Mouse (Mus musculus) B cell, adult 2 months (primary cell): ENCODE results near the gene Arrb1.
A peak's percentile ranks its signal among the peaks of the same experiment; 100 is the strongest.

Source experiments
- DNase-seq, 2 experiments: peaks; one replicate each; pipeline ENCODE4 v3.0.0; 2022

The Arrb1 gene

DNA sequence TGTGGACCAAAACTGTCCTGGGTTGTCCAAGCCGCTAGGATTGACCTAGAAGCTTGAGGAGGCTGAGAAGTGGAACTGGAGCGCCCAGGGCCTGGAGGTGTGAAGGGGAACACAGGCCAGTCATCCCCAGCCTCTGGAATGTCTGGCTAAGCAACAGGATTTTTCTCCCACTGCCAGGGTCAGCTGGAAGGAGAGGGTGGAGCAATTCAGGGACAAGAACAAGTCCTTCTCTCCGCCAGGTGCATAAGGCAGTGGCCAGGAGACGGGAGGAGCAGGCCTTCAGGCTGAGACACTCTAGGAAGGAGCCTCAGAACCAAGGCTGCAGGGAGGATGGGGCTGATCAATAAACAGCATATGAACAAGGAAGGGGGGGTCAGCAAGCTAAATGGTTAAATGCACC, 3.2 kb downstream of the Arrb1 start:
- no peak for DNase-seq

DNA sequence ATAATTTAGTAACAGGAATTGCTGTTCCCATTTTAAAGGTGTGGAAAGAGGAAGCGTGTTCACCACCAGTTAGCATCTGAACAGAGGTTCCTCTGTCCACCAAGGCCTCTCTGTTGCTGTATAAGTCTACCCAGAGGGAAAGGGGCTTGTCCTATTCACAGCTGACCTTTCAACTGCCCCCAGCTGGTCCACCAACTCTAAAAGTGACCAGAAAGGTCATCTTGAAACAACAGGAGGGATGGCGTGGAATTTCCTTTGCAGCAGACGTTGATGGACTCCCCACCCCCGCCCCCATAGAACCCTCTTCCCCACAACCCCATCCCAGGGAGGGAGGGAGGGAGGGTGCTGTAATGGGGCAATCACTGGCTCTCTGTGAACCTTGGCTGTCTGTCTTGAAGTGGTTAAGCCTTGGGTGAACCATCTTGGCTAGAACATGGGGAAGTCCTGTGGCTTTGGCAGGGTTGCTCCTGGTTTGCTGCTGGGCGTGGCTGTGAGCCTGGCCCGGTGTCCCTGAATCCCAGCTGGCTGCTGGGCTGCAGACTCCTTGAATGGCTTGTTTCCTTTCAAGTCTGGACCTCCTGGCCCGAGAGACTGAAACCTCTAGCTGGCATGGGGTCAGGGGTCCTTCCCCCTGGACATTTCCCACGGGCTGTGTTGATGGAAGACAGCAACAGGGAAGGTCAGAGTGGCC, 4.1 kb downstream of the Arrb1 start:
- DNase-seq: no peak

DNA sequence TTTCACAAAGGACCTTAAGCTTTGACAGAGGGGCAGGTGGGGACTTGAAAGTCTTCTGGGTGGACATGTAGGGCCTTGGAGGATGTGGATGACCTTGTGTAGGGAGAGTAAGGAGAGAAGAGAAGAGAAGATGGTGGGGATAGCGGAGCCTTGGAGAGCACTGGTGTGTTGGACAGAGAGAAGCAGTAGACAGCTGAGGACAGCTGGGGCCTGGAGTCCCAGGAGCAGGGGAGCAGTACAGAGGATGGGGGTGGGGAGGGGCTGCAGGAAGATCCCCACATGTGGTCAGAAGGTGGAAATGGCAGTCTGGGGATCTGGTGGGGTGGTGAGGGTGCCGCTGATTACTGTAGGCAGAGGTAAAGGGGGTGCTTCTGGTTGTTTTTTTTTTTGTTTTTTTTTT, 4.8 kb downstream of the Arrb1 start:
- DNase-seq: no peak

DNA sequence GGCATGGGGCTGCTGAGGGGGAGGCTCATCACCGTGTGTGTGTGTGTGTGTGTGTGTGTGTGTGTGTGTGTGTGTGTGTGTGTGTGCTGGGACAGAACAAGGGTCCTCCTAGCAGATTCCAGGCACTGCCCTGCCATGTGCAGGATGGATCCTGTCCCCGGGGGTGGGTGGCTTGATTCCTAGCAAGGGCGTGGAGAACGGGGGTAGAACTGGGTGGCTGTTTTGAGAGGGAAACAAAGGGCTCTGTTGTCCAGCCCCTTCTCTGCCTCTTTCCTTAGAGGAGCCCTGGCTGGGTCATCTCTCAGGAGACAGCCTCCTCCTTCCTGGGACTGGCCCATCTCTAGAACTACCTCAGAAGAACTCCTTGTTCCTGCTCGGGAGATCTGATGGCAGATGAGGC, 5.9 kb downstream of the Arrb1 start:
- no peak for DNase-seq

DNA sequence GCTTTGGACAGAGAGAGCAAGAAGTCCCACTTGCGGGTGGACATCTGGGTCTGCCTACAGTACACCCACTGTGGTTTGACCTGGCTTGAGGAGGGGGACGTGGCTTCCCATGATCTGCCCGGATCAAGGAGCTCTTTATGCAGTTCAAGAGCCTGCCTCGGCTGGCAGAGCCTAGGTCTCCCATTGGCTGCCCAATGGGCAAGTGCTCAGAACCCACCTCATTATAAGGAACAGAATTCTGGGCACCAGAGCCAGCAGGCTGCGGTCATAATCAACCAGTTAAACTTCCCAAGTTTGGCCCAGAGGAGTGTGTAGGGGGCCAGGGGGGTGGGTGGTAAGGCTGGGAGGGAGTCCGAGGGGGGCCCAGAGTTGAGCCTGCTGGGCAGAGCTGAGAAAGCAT, 9.0 kb downstream of the Arrb1 start:
- DNase-seq: no peak

DNA sequence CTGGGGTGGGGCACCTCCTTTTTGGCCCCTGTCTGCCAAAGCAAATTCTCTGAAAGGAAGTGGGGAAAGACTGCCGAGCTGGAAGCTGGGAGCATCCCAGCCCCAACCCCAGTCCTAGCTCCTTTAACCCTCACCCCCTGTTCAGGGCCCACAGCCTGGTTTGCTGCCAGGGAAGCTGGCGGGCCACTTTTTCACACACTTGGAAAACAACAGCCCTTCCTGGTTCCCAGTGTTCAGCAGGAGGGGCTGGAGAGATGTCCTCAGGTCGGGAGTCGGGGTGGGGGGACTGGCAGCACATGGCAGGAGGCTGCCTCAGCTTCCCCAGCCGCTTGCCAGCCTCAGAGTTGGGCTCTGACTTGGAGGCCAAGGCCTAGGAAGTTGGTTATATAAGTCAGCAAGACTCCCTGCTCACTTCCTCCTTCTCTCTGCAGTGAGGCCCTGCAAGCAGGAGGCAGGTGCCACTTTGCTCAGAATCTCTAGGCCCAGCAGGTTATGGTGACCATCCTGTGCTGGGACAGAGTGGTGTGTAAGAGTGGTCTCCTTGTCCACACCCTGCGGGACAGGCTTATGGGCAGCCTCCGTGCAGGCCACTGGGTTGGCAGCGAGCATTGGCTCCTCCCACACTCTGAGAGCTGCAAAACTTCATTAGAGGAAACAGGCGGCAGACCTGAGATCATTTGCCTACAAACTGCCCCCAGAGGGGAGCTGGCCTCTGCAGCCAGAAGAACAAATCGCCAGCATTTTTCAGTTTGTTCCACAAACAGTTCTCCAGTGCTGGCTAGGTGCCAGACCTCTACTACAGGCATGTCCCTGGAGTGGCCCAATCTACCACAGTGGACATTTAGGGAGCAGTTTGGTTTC, 10.8 kb downstream of the Arrb1 start:
- DNase-seq: peak; percentile 68 to 73

DNA sequence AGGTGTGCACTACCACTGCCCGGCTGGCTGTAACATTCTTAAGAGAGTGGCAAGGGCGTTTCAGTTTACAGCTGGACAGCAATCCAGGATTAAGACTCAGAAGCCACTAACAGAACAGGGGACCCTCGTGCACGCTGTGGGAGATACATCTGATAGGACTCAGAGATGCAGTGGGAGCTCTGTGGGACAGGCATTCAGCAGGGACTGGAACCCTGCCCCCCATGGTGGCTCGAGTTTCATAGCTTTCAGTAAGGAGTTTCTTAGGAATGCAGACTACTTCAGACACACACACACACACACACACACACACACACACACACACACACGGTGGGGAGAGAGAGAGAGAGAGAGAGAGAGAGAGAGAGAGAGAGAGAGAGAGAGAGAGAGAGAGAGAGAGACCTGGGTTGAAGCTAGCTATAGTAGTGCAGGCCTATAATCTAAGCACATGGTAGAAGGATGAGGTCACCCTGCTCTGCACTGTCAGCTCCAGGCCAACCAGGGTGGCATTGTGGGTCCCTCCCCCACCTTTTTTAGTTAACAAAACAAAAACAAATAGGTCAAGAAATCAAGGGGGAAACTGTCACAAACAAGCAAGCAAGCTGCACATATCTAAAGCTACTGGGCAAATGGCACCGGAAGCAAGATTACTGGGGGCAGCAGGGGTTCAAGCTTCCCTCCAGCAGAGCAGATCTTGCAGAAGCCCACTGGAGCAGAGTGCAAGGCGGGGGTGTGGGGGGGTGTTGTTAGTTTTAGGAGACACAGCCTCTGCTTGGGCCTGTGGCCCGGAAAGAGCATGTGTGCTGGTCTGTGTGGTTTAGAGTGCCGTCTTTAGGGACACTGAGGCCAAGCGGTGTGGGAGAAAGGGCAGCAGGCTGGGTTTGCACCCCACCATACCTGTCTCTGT, 12.6 kb downstream of the Arrb1 start:
- no peak for DNase-seq

DNA sequence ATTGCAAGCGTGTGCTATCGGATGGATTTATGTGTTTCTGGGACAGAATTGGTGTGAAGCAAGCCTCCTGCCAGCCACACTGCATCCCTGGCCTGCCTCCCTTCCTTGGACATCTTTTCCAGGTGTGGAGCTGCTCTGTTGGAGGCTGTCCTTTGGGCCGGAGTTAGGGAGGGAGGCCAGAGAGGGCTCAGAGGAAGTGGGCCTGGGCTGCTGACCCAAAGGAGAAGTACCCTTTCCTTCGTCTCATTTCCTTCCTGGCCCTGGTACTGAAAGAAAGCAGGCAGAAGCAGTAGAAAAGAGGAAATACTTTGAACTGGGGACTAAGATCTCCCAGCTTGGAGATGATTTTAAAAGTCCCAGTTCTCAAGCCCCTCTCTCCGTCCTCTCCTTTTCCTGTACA, 14.4 kb downstream of the Arrb1 start:
- no peak for DNase-seq

DNA sequence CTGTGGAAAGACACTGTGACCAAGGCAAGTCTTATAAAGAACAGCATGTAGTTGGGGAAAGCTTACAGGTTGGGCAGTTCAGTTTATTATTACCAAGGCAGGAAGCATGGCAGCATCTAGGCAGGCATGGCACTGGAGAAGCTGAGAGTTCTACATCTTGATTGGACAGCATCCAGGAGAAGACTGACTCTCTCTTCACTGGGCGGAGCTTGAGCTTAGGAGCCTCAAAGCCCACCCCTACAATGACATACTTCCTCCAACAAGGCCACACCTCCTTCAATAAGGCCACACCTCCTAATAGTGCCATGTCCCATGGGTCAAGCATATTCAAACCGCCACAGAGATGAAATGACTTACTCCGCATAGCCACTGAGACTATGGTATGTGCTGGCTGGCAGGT, 16.4 kb downstream of the Arrb1 start:
- DNase-seq: no peak

DNA sequence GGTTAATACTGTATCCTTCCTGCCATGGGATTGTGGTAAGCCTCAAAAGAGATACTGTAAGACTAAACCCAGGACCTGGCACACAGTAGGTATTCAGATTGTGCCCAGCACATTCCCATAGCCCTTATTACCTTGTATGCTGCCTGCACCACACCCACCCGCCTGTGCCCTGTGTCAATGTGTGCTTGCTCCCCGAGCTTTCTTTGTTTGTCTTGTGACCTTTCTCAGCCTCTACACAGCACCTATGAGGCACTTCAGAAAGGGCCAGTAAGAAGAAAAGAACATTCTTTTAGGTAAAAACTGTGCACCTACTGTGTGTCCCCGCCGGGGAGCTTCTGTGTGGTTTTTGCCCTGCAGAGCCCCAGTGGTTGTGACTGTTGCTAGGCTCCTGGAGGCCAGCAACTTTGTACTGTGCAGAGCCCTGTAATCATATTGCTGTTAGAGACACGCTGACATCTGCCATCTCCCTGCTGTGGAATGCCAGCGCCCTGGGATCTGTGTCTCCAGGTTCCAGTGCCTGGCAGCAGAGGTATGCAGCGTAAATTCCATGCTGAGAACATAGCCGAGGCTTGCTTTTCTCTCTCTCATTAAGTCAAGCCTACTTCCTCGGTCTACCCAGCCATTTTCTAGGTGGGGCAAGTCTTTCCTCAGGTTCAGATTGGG, 18.1 kb downstream of the Arrb1 start:
- DNase-seq: no peak

DNA sequence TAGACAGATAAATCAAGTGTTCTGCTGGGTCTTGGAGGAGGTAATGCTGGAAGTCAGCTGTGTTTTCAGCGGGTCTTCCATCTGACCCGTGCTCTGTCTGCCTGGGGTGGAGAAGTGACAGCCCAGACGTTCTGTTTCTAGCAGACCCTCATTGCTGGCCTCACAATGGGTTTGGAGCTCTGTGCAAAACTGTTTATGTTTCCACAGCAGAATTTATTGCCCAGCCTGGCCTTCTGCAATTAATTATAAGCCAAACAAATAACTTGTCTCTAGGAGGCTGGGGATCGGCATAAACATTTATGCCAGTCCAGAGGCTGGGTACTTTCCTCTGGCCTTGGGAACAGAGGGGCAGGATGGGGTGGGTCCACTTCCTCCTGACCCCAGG, 18.6 kb downstream of the Arrb1 start:
- DNase-seq: no peak

DNA sequence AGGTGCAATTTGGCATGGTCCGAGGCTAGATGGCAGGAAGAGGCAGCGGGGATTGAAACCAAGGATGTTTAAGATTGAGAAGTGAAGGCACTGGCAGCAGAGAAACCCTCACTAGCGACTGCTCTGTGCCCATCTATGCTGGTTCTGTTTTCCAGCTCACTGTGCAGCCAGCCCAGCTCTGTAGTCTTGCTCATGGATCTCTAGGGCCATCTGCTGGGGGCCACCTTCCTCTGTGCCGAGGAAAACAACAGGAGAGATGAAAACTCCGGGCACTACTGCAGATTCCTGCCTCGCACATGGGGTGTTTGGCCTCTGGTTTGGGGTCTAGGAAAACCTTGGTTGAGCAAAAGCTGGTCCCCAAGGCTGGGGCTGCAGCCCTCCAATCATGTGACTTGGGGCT, 20.6 kb downstream of the Arrb1 start:
- DNase-seq: peak; percentile 73 to 74

DNA sequence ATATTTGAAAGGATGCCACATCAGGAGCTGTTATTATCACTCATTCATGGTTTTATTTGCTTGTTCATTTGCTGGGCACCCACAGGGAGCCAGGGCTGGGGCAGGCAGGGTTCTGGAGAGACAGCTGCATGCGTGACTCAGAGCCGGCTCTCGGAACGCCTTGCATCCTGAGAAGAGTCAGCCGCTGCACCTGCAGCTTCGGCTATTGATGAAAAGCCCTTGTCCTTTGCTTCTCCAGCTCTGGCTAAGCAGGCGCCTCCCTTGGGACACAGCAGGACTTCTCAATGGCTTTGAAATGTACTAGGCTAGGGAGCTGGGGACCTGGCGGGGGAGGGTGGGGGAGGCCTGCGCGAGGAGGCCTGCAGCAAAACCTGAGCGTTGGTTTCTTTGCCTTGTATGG, 23.8 kb downstream of the Arrb1 start:
- DNase-seq: no peak

DNA sequence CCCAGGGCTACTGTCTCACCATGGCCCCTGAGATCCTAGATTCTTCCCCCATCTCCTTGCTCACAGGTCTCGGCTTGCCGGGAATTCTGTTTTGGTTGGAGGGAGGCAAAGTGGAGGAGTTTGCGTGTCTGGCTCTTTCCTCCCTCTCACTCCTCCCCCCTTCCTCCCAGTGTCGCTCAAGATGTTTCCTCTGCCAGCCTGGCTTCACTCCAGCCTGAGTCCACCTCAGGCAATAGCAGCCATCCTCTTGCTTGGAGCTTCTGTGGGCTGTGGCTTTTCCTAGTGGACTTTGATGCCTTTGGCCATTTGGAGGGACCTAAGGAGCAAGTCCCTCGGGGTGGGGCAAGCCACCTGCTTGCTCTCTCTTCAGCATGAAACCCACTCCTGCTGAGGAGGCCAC, 27.2 kb downstream of the Arrb1 start:
- DNase-seq: no peak

DNA sequence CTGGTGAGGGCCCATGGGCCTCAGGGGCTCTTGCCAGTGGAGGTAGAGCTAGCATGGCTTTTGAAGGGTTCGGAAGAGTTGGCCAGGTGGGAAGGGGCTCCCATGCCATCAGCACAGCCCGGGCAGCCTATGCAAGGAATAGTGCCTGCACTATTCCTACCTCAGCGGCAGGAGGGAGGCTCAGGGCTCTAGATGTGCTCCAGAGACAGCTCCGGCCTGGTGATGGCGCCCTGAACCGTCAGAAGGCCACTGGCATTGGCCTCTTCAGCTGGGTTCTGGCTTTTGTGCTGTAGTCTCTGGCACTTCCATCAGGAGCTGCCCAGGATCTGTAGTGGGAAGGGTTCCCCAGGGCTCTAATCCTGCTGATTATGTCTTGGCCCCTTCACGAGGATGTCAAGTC, 28.0 kb downstream of the Arrb1 start:
- DNase-seq: no peak

DNA sequence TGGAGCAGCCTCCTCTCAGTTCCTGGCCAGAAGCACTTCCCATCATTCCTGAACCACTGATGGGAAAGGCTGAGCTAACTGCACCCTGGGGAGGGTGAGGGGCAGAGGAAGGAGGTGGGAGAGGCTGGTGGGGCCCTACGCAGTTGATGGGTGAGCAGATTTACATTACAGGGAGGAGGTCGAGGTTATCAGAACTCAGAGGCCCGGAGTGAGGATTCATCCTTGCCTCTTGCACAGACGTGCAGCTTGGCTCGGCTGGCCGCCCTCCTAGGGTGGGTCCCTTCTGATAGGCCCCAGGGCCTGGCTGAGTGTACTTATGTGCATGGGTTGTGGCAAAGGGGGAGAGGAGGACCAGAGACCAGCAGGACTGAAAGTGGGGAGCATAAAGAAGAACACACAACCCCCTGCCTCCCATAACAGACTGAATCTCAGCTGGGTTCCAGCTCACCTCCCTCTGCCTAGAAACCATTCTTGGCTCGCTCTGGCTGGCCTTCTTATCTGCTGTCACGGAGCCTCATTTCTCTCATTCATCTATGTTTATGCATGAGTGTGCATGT, 30.1 kb downstream of the Arrb1 start:
- DNase-seq: no peak

DNA sequence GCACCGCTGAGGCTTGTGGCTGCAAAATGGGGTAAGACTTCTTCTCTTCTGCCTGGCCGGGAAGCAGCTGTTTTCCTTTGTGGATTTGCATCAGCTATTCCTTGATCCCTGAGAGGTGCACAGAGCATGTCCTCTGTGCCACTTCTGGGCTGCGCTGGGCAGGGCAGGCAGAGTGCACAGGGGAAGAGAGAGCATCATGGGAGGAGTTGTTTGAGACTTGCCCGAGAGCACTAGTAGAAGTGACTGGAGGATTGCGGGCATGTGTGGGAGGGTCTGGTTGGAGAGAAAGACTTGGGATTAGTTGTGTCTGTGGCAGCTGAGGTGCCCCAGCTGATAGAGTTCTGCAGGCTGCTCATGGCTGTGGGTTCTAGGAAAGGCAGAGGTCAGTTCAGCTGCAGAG, 35.4 kb downstream of the Arrb1 start:
- DNase-seq: no peak

DNA sequence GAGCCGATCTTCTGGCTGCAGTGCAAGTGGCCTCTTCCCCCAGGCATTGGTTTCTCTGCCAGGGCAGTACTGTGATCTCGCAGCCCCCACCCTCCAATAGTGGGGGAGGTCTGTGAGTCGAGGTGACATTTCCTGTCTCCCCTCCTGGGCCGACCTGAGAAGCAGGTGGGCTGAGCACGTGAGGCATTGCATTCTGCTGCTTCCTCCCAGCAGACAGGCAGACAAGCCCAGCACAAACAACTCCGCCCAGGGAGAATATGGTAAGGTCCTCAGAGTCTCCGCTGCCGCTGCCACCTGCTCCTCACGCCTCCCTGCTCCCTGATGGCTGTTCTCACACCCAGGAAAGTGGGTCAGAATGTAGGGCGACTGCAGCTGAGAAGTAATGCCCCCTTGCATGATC, 37.7 kb downstream of the Arrb1 start:
- DNase-seq: peak; percentile 20 to 26

DNA sequence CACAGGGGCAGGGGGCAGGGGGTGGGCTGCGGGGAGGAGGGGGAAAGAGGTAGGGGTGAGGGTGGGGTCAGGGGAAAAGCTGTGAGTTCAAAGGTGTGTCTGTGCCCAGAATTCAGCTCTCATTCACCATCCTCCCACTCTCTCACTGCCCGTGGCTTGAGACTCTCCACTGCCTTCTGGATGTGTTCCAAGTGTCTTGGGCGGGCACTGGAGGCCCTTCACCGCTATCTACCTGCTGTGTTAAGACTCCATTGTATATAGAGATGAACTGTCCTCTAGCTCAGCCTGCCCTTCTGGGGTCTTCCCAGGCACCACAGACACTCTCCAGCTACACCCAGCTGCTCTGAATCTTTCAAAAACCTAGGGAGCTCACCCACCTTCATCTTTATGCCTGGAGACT, 38.1 kb downstream of the Arrb1 start:
- DNase-seq: no peak

DNA sequence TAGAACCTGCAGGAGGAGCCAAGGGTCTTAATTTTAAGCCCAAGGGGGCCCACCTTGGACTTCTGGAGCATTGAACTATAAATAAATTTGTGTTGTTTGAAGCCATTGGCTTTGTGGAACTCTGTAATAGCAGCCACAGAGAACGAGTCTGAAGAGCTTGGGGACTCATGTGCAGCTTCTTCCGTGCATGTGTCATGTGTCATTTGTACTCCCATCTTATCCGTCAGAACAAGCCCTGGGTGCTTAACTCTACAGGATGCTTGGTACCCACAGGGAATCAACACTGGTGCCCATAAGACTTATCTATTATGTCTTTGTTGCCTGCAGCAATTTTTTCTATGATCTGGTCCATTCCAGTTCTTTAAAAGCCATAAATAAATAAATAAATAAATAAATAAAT, 43.0 kb downstream of the Arrb1 start:
- DNase-seq: no peak

DNA sequence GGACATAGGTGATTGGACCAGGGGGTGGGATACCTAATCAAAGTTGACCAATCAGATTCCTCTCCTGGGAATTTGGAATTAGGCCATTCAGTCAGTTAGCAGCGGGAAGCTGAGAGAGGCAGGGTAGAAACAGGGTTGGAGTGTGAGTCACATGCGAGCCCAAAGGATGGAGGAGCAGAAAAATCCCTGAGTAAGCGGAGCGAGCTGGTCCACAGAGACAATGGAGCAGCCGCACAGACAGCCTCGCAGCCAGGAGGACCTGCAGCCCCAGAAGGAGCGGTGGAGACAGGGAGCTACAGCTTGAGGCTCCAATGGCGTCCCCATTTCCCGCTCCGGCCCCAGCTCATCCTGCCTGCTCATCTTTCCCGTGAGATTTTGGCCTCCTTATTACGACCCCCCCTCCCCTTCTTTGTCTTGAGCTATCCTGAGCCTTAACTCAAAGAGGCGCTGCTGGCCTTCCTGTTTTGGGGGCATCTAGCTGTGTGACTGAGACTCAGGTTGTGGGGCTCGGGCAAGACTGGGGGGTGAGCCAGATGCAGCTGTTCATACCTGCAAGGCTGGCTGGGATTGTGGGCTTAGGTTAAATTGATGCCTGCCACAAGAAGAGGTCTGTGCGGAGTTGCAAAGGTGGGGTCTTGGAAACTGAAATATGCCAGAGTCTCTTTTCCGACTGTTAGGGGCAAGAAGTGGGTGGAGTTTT, 44.4 kb downstream of the Arrb1 start:
- no peak for DNase-seq

DNA sequence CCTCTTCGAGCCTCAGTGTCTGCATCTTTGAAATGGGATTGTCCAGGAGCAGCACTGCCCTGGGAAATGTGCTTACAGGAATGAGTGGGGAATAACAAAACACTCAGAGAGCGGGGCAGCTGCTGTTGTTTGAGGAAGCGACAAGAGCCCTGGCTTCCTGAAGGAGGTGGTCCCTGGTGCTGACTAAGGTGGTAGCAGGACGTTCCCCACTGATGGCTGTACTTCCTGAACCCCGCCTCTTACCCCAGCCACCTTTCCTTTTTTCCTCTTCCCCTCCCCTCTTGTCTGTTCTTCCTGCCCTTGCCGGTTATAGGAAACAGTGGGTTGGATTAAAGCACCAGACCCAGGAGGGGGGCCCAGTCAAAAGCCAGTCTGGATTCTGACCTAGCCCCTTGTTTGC, 45.0 kb downstream of the Arrb1 start:
- no peak for DNase-seq
